Mouse (Mus musculus): Measurements from ENCODE around the gene Stard13. TPM values are rescaled to one million over a fixed set of nuclear protein-coding genes. Genes with fewer than 3 reads are reported as not detected.

Stard13 gene
- polyA plus RNA-seq, 1 experiment from 2014 or later, result 2.7 TPM

GRCm38 (mm10) chr5:151092886-151093665 lies 140.6 kb downstream of the Stard13 start:
- no peak overlapping the region for H3K4me3 ChIP-seq (ENCODE audit: low read depth, low read length)
- H3K9me3 ChIP-seq (ENCODE audit: control insufficient read depth, low read length), result no peaks in the 10 kb centered on the region
- H3K4me1 ChIP-seq (ENCODE audit: control insufficient read depth, insufficient read depth, low read length), result 0 out of 2 replicates have a peak, but pooled peaks cover 2% of the 10 kb centered on the region
- no peak for ATAC-seq (ENCODE audit: low read depth)
- no peak overlapping the region for H3K27ac ChIP-seq (ENCODE audit: low read depth, low read length)
- no peak overlapping the region for H3K4me2 ChIP-seq (ENCODE audit: low read depth, low read length)
- H3K36me3 ChIP-seq (ENCODE audit: control insufficient read depth, insufficient read depth, low read length), result no peaks in the 10 kb centered on the region
- H3K27me3 ChIP-seq (ENCODE audit: control insufficient read depth, insufficient read depth, low read length), result no peaks in the 10 kb centered on the region
- no peak overlapping the region for H3K9ac ChIP-seq (replicated peaks; ENCODE audit: low read depth, low read length)
- WGBS, result 72% methylated on average over 3 of the region's 3 CpGs

- Histone ChIP-seq H3K4me2 (ENCODE audit: low read depth, low read length) (no peak overlapping the region), H3K4me3 (ENCODE audit: low read depth, low read length) (no peak overlapping the region), H3K9ac (replicated peaks; ENCODE audit: low read depth, low read length) (no peak overlapping the region), H3K27ac (ENCODE audit: low read depth, low read length) (no peak overlapping the region), H3K27me3 (ENCODE audit: control insufficient read depth, insufficient read depth, low read length) (no peaks in the 10 kb centered on the region), H3K9me3 (ENCODE audit: control insufficient read depth, low read length) (no peaks in the 10 kb centered on the region), H3K36me3 (ENCODE audit: control insufficient read depth, insufficient read depth, low read length) (no peaks in the 10 kb centered on the region), H3K4me1 (ENCODE audit: control insufficient read depth, insufficient read depth, low read length) (0 out of 2 replicates have a peak, but pooled peaks cover 2% of the 10 kb centered on the region)
- 95% methylated on average over 6 of the region's 6 CpGs for WGBS
- no peak for ATAC-seq (ENCODE audit: low read depth)
Observed at GRCm38 (mm10) chr5:151090996-151091395, 142.6 kb downstream of the Stard13 start.

DNA sequence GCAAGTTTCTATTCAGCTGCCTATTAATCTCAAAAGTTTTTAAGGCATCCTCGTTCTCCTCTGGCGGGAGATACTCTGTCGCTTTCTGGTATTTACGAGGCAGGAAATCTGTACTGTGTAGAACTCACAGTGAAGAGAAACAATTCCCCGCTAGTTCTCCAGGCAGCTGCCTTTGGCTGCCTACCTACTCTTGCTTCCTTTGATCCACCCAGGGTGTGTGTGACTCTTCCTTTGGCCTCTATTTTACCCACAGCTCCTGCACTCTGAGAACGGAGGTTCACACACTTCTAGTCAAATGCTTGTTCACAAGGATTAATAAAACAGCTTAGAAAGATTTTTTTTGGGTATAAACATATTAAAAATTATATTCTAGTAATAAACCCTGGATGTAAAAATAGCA lies 144.4 kb downstream of the Stard13 start:
- H3K36me3 ChIP-seq (ENCODE audit: control insufficient read depth, insufficient read depth, low read length), result no peaks in the 10 kb centered on the region
- ATAC-seq (ENCODE audit: low read depth), result no peak
- H3K4me1 ChIP-seq (ENCODE audit: control insufficient read depth, insufficient read depth, low read length), result 0 out of 2 replicates have a peak, but pooled peaks cover 2% of the 10 kb centered on the region
- H3K27ac ChIP-seq (ENCODE audit: low read depth, low read length), result no peak overlapping the region
- H3K9ac ChIP-seq (replicated peaks; ENCODE audit: low read depth, low read length), result no peak overlapping the region
- H3K9me3 ChIP-seq (ENCODE audit: control insufficient read depth, low read length), result no peaks in the 10 kb centered on the region
- H3K4me3 ChIP-seq (ENCODE audit: low read depth, low read length), result no peak overlapping the region
- 36% methylated on average over 6 of the region's 6 CpGs for WGBS
- no peak overlapping the region for H3K4me2 ChIP-seq (ENCODE audit: low read depth, low read length)
- H3K27me3 ChIP-seq (ENCODE audit: control insufficient read depth, insufficient read depth, low read length), result no peaks in the 10 kb centered on the region

GRCm38 (mm10) chr5:151086425-151087202 lies 147.0 kb downstream of the Stard13 start:
- H3K36me3 ChIP-seq (ENCODE audit: control insufficient read depth, insufficient read depth, low read length), result no peaks in the 10 kb centered on the region
- WGBS, result 69% methylated on average over 9 of the region's 9 CpGs
- H3K4me2 ChIP-seq (ENCODE audit: low read depth, low read length), result no peak overlapping the region
- H3K9me3 ChIP-seq (ENCODE audit: control insufficient read depth, low read length), result no peaks in the 10 kb centered on the region
- no peak for ATAC-seq (ENCODE audit: low read depth)
- H3K27ac ChIP-seq (ENCODE audit: low read depth, low read length), result no peak overlapping the region
- H3K9ac ChIP-seq (replicated peaks; ENCODE audit: low read depth, low read length), result no peak overlapping the region
- no peak overlapping the region for H3K4me3 ChIP-seq (ENCODE audit: low read depth, low read length)
- H3K4me1 ChIP-seq (ENCODE audit: control insufficient read depth, insufficient read depth, low read length), result 0 out of 2 replicates have a peak, but pooled peaks cover 2% of the 10 kb centered on the region
- no peaks in the 10 kb centered on the region for H3K27me3 ChIP-seq (ENCODE audit: control insufficient read depth, insufficient read depth, low read length)

GRCm38 (mm10) chr5:151085749-151086148 lies 147.9 kb downstream of the Stard13 start:
- Histone ChIP-seq H3K36me3 (ENCODE audit: control insufficient read depth, insufficient read depth, low read length) (no peaks in the 10 kb centered on the region), H3K4me2 (ENCODE audit: low read depth, low read length) (no peak overlapping the region), H3K4me1 (ENCODE audit: control insufficient read depth, insufficient read depth, low read length) (0 out of 2 replicates have a peak, but pooled peaks cover 2% of the 10 kb centered on the region), H3K27ac (ENCODE audit: low read depth, low read length) (no peak overlapping the region), H3K9ac (replicated peaks; ENCODE audit: low read depth, low read length) (no peak overlapping the region), H3K9me3 (ENCODE audit: control insufficient read depth, low read length) (no peaks in the 10 kb centered on the region), H3K4me3 (ENCODE audit: low read depth, low read length) (no peak overlapping the region), H3K27me3 (ENCODE audit: control insufficient read depth, insufficient read depth, low read length) (no peaks in the 10 kb centered on the region)
- no peak for ATAC-seq (ENCODE audit: low read depth)
- WGBS, result 84% methylated on average over 8 of the region's 8 CpGs

- Histone ChIP-seq H3K4me1 (ENCODE audit: control insufficient read depth, insufficient read depth, low read length) (no peaks in the 10 kb centered on the region), H3K4me3 (ENCODE audit: low read depth, low read length) (no peak overlapping the region), H3K27ac (ENCODE audit: low read depth, low read length) (no peak overlapping the region), H3K9ac (replicated peaks; ENCODE audit: low read depth, low read length) (no peak overlapping the region), H3K9me3 (ENCODE audit: control insufficient read depth, low read length) (no peaks in the 10 kb centered on the region), H3K27me3 (ENCODE audit: control insufficient read depth, insufficient read depth, low read length) (no peaks in the 10 kb centered on the region), H3K4me2 (ENCODE audit: low read depth, low read length) (no peak overlapping the region), H3K36me3 (ENCODE audit: control insufficient read depth, insufficient read depth, low read length) (no peaks in the 10 kb centered on the region)
- no peak for ATAC-seq (ENCODE audit: low read depth)
- 81% methylated on average over 4 of the region's 4 CpGs for WGBS
Observed at GRCm38 (mm10) chr5:151080276-151080675, 153.4 kb downstream of the Stard13 start.

DNA sequence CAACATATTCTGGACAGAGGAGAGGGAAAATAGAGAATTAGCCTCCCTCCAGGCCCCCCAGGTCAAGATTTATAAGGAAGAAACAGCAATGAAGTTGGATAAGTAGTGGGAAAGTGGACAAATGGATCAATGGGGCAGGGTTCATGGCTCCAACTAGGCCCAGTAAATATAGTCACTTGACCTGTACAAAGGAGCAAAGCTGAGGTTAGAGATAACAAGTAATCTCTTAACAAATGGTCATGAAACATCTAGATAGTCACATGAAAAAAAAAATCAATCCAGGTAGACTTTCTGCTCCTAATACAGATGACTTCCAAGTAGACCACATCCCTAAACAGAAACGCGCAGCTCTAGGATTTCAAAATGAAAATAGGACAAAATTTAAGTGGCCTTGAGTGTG lies 155.7 kb downstream of the Stard13 start:
- no peaks in the 10 kb centered on the region for H3K27me3 ChIP-seq (ENCODE audit: control insufficient read depth, insufficient read depth, low read length)
- H3K27ac ChIP-seq (ENCODE audit: low read depth, low read length), result no peak overlapping the region
- no peak overlapping the region for H3K9ac ChIP-seq (replicated peaks; ENCODE audit: low read depth, low read length)
- no peaks in the 10 kb centered on the region for H3K9me3 ChIP-seq (ENCODE audit: control insufficient read depth, low read length)
- H3K4me3 ChIP-seq (ENCODE audit: low read depth, low read length), result no peak overlapping the region
- 94% methylated on average over 2 of the region's 2 CpGs for WGBS
- no peak overlapping the region for H3K4me2 ChIP-seq (ENCODE audit: low read depth, low read length)
- no peaks in the 10 kb centered on the region for H3K36me3 ChIP-seq (ENCODE audit: control insufficient read depth, insufficient read depth, low read length)
- H3K4me1 ChIP-seq (ENCODE audit: control insufficient read depth, insufficient read depth, low read length), result no peaks in the 10 kb centered on the region
- no peak for ATAC-seq (ENCODE audit: low read depth)

DNA sequence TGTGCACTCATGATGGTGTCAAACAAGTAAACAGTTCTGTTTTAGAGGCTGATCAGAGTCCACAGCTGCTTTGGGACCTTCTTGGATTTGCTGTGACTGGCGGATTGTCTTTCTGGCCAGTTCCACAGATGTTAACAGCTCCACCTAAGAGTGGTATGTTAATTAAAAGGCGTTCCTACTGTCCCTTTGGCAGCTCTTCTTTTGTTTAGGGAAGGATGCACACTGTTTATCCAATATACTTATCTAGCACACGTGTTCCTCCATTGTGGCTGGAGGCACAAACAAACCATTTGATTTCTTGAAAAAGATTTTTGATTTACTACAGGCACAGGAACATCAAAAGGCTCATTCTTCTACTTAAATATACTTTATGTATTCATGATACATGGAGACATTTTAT lies 156.7 kb downstream of the Stard13 start:
- Histone ChIP-seq H3K9ac (replicated peaks; ENCODE audit: low read depth, low read length) (no peak overlapping the region), H3K27me3 (ENCODE audit: control insufficient read depth, insufficient read depth, low read length) (no peaks in the 10 kb centered on the region), H3K4me3 (ENCODE audit: low read depth, low read length) (no peak overlapping the region), H3K9me3 (ENCODE audit: control insufficient read depth, low read length) (no peaks in the 10 kb centered on the region), H3K36me3 (ENCODE audit: control insufficient read depth, insufficient read depth, low read length) (no peaks in the 10 kb centered on the region), H3K4me2 (ENCODE audit: low read depth, low read length) (no peak overlapping the region), H3K4me1 (ENCODE audit: control insufficient read depth, insufficient read depth, low read length) (no peaks in the 10 kb centered on the region), H3K27ac (ENCODE audit: low read depth, low read length) (no peak overlapping the region)
- 73% methylated on average over 3 of the region's 3 CpGs for WGBS
- no peak for ATAC-seq (ENCODE audit: low read depth)

- ATAC-seq (ENCODE audit: low read depth), result no peak
- no peak overlapping the region for H3K9ac ChIP-seq (replicated peaks; ENCODE audit: low read depth, low read length)
- WGBS, result 88% methylated on average over 4 of the region's 4 CpGs
Observed at GRCm38 (mm10) chr5:151074282-151074681, 159.4 kb downstream of the Stard13 start.

More at GRCm38 (mm10) chr5:151074282-151074681, 159.4 kb downstream of the Stard13 start:
- Histone ChIP-seq H3K4me3 (ENCODE audit: low read depth, low read length) (no peak overlapping the region), H3K9me3 (ENCODE audit: control insufficient read depth, low read length) (no peaks in the 10 kb centered on the region), H3K27ac (ENCODE audit: low read depth, low read length) (no peak overlapping the region), H3K36me3 (ENCODE audit: control insufficient read depth, insufficient read depth, low read length) (no peaks in the 10 kb centered on the region), H3K27me3 (ENCODE audit: control insufficient read depth, insufficient read depth, low read length) (no peaks in the 10 kb centered on the region), H3K4me1 (ENCODE audit: control insufficient read depth, insufficient read depth, low read length) (no peaks in the 10 kb centered on the region), H3K4me2 (ENCODE audit: low read depth, low read length) (no peak overlapping the region)

All from neural tube, embryonic 14.5 days (tissue).